Comparison of ENCODE assay signal across 10 mouse cellular contexts in the genomic region with DNA sequence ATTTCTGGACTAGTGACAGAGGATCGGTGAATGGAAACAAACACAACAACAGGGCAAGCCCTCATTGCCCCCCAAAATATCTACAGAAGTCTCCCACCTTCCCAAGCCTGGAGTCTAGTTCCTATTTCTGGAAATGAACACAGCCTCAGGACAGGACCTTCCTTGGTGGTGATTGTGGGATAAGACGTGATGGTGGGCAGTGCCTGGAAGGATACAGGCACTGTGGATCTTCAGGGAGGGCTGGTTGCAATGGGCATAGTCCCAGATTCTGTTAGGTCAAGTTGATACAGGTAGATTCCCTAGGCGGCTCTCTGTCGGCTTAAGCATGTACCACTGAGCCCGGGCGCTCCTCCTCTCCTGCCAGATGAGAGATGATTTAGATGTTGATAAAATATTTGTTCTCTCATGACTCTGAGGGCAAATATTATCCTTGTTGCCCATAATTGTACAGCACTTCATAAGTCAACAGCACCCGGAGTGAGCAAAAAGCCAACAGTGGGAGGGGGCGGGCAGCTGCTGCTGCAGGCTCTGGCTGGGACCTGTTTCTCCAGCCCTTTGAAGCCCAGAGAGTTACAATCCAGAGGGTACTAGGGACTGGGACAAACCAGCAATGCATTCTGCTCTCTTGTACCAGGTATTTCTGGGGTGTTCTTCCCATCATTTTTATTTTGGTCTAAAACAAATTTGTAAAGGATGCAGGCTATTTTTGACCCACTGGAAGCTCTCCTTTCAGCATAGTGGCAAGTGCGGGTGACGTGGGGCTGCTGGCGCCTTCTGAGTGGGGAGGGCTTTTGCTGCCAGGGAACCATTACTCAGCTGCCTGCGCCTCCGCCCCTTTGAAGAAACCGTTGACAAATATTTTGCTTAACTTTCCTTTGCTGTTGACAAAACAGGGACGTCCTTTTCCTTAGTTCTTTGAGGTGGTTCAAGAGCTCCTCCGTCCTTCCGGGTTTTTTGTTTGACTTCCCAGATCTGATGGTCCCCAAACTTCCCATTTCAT.
DNase-seq lines count a peak whose midpoint lies in the region; ATAC-seq and TF ChIP-seq lines count a peak whose summit lies in the region.
"Had no signal": no experiment of that assay in that cellular context is flagged by ENCODE, and none has a peak within 500 bp of the region (broad histone marks: within the 10 kb centered on the region; RNA-seq: fewer than 3 reads in every experiment).

No protein-coding gene starts in this region.

- H3K4me1 ChIP-seq in kidney, postnatal 0 days (replicated peaks; ENCODE audit: insufficient read depth, low read length): peaks cover 32% of the 10 kb centered on the region

- TF ChIP-seq POLR2A in myocyte (IDR thresholded peaks at IDR 0.05; ENCODE audit: insufficient read length, low read depth): no peak

- 0 out of 2 replicates have a peak overlapping the region, but pooled peaks have one; percentile 19 for H3K27ac ChIP-seq in kidney, postnatal 0 days

- no peak for ATAC-seq in kidney, postnatal 0 days (replicated peaks; ENCODE audit: low FRiP score, low read depth)
- ATAC-seq: midbrain, embryonic 16.5 days had no signal

- H3K9me3 ChIP-seq in kidney, postnatal 0 days (replicated peaks; ENCODE audit: low read length): no peaks in the 10 kb centered on the region

- H3K4me2 ChIP-seq in kidney, postnatal 0 days (ENCODE audit: low read length): peak overlapping the region; percentile 31; the same call in 1 of the 2 replicates
- peak overlapping the region; percentile 84 for H3K4me2 ChIP-seq in myocyte (ENCODE audit: low read depth)

- no peaks in the 10 kb centered on the region for H3K36me3 ChIP-seq in kidney, postnatal 0 days (ENCODE audit: insufficient read depth, low read length)
- no peaks in the 10 kb centered on the region for H3K36me3 ChIP-seq in myocyte (ENCODE audit: control insufficient read depth, insufficient read depth)

- 30% methylated on average over 17 of the region's 17 CpGs for WGBS in kidney, postnatal 0 days

- TF ChIP-seq CTCF in kidney, postnatal 0 days (IDR thresholded peaks at IDR 0.05; ENCODE audit: low read depth): no peak

- H3K4me3 ChIP-seq in kidney, postnatal 0 days (replicated peaks; ENCODE audit: low read depth, low read length): no peak overlapping the region
- no peak overlapping the region for H3K4me3 ChIP-seq in myocyte
- H3K4me3 ChIP-seq: erythroblast, embryonic 14.5 days had no signal

- H3K79me2 ChIP-seq in myocyte (ENCODE audit: control insufficient read depth, insufficient read depth): no peaks in the 10 kb centered on the region

- H3K27me3 ChIP-seq in kidney, postnatal 0 days (ENCODE audit: insufficient read depth, low read length): no peaks in the 10 kb centered on the region
- H3K27me3 ChIP-seq in myocyte (ENCODE audit: control insufficient read depth, insufficient read depth, insufficient read length): no peaks in the 10 kb centered on the region

- H3K9ac ChIP-seq in kidney, postnatal 0 days (ENCODE audit: low read depth, low read length): no peak overlapping the region

- H3ac ChIP-seq in myocyte (ENCODE audit: control insufficient read depth, insufficient read length): no peak overlapping the region

- peak; percentile 47 for DNase-seq in gastrocnemius, adult 18-20 months (ENCODE audit: low spot score)
- no peak for DNase-seq in gastrocnemius, postnatal 4 days (ENCODE audit: low spot score in 2 of 2)
- DNase-seq in gastrocnemius, postnatal 25 days: peak; percentile 51
- DNase-seq in kidney, postnatal 0 days (ENCODE audit: low spot score): peak; percentile 34
- no peak for DNase-seq in right cerebral cortex, adult 18-20 months
- DNase-seq in Muller cell, postnatal 12 days (ENCODE audit: inconsistent ontology term): no peak
- DNase-seq in thymus, postnatal 14 days: no peak

TF ChIP-seq in myocyte, 11 proteins besides CTCF, POLR2A, EP300 and RAD21:
- TF ChIP-seq TCF12 (IDR thresholded peaks at IDR 0.05; ENCODE audit: insufficient read depth, poor library complexity, severe bottlenecking): no peak
- no peak for TF ChIP-seq CEBPB (IDR thresholded peaks at IDR 0.05; ENCODE audit: insufficient read depth, poor library complexity, severe bottlenecking)
- no peak for TF ChIP-seq USF1 (IDR thresholded peaks at IDR 0.05; ENCODE audit: low read depth)
- TF ChIP-seq MYOD1 (IDR thresholded peaks at IDR 0.05; ENCODE audit: control insufficient read depth in 1 of 3, insufficient read length in 2 of 3, low read depth in 2 of 3): peak in 1 of 3 experiments; percentile 50
- TF ChIP-seq SRF (IDR thresholded peaks at IDR 0.05; ENCODE audit: control insufficient read depth, insufficient read length, low read depth): no peak
- TF ChIP-seq MAX (IDR thresholded peaks at IDR 0.05; ENCODE audit: low read depth): no peak
- TF ChIP-seq E2F4 (IDR thresholded peaks at IDR 0.05; ENCODE audit: insufficient read depth): no peak
- TF ChIP-seq TCF3 (IDR thresholded peaks at IDR 0.05; ENCODE audit: insufficient read length, low read depth): no peak
- TF ChIP-seq POLR2AphosphoS2 (IDR thresholded peaks at IDR 0.05; ENCODE audit: insufficient read length, low read depth): no peak
- peak in 1 of 3 experiments; percentile 14 for TF ChIP-seq MYOG (IDR thresholded peaks at IDR 0.05; ENCODE audit: control insufficient read depth in 1 of 3, insufficient read depth in 1 of 3, insufficient read length in 2 of 3, low read depth in 2 of 3)
- TF ChIP-seq REST (IDR thresholded peaks at IDR 0.05; ENCODE audit: insufficient read depth, insufficient read length): no peak

Comparison
In these comparisons a context has a peak if more than half of its experiments do, and no peak if none do; other contexts are left out.
1. DNase-seq: peak in gastrocnemius, adult 18-20 months (single experiment), gastrocnemius, postnatal 25 days (single experiment) and kidney, postnatal 0 days (single experiment); none in gastrocnemius, postnatal 4 days (0 of 2), right cerebral cortex, adult 18-20 months (single experiment), Muller cell, postnatal 12 days (single experiment) and thymus, postnatal 14 days (single experiment).